In genomic region chr8:95434686-95435439, GRCm38 (mm10) we compare ENCODE assay signal across 8 mouse cellular contexts. TPM values are rescaled to one million over a fixed set of nuclear protein-coding genes. Genes with fewer than 3 reads are reported as not detected.
DNase-seq lines count a peak whose midpoint lies in the region; ATAC-seq lines count a peak whose summit lies in the region.

Cfap20 (minus strand) TSS chr8:95434869.

- no peaks in the 10 kb centered on the region for H3K36me3 ChIP-seq in lung, embryonic 16.5 days (ENCODE audit: control insufficient read depth, insufficient read depth, low read length)

- H3K4me1 ChIP-seq in lung, embryonic 16.5 days (replicated peaks; ENCODE audit: control insufficient read depth, insufficient read depth, low read length): peaks cover 24% of the 10 kb centered on the region

- DNase-seq in MEL-GATA-1-ER (ENCODE audit: extremely low read depth, low read depth): peak; percentile 94
- peak; percentile 100 for DNase-seq in cerebellum, adult 8-10 months
- DNase-seq in forelimb bud, embryonic 11.5 days (ENCODE audit: low read depth, low spot score): peak; percentile 99
- peak; percentile 98 for DNase-seq in layer of hippocampus, adult 9-10 months (ENCODE audit: low spot score)
- DNase-seq in ovary, postnatal 10 days (ENCODE audit: low spot score): peak; percentile 93
- DNase-seq in thymus, postnatal 10 days (ENCODE audit: low spot score in 2 of 2): peak; percentile 100

- ATAC-seq in hematopoietic stem cell, adult 5-6 weeks (replicated peaks in 1 of 2; ENCODE audit: insufficient read depth in 1 of 2, low FRiP score in 2 of 2, low TSS enrichment in 1 of 2, low read depth in 1 of 2, poor library complexity in 2 of 2, severe bottlenecking in 2 of 2): peak; percentile 96 to 97
- peak; percentile 97 for ATAC-seq in lung, embryonic 16.5 days (ENCODE audit: low read depth)

- WGBS in lung, embryonic 16.5 days: under 1% methylated on average over 47 of the region's 51 CpGs

- H3K9ac ChIP-seq in lung, embryonic 16.5 days (ENCODE audit: low read length): peak within 1 kb of the TSS; percentile 95

- peak within 1 kb of the TSS; percentile 92 for H3K27ac ChIP-seq in lung, embryonic 16.5 days (ENCODE audit: low read length)

- no peaks in the 10 kb centered on the region for H3K27me3 ChIP-seq in lung, embryonic 16.5 days (ENCODE audit: control insufficient read depth, insufficient read depth, low read depth, low read length)

- H3K9me3 ChIP-seq in lung, embryonic 16.5 days (ENCODE audit: control insufficient read depth, low read length): no peaks in the 10 kb centered on the region

- H3K4me3 ChIP-seq in lung, embryonic 16.5 days (ENCODE audit: low read length): peak within 1 kb of the TSS; percentile 100

- peak within 1 kb of the TSS; percentile 93 for H3K4me2 ChIP-seq in lung, embryonic 16.5 days (ENCODE audit: low read depth, low read length)

RNA-seq across cellular contexts. Expression of gene Cfap20, which starts in this region (rescaled TPM):
- 83.4 and 115 TPM in 2 replicates for total RNA-seq in hematopoietic stem cell, adult 5-6 weeks (2017)
- 149 and 156 TPM in 2 replicates for polyA plus RNA-seq in lung, embryonic 16.5 days (2015; fragmentation: Nextera tagmentation; extraction: Ambion mirVana)

Comparison
In these comparisons a context has a peak if more than half of its experiments do, and no peak if none do; other contexts are left out.
1. Peak in every context shown above with its lines: DNase-seq, ATAC-seq, H3K4me3 ChIP-seq and H3K27ac ChIP-seq.